Mouse (Mus musculus) testis, adult 2 months (tissue): ENCODE data around the gene Mast1.

Source experiments
- CTCF ChIP-seq: fragments of 200-500 bp; IDR thresholded peaks from 2 replicates; pipeline ENCODE4 v1.5.1; 2012; ENCODE audit warnings: low read depth, mild to moderate bottlenecking, inconsistent platforms, low read length, moderate library complexity; ENCODE audit not compliant: control insufficient read depth, insufficient read depth, insufficient replicate concordance
- POLR2A ChIP-seq: fragments of 200-500 bp; IDR thresholded peaks from 2 replicates; pipeline ENCODE4 v1.6.1; 2012; ENCODE audit warnings: low read depth, mild to moderate bottlenecking, inconsistent platforms, low read length, moderate library complexity; ENCODE audit not compliant: control insufficient read depth

DNA sequence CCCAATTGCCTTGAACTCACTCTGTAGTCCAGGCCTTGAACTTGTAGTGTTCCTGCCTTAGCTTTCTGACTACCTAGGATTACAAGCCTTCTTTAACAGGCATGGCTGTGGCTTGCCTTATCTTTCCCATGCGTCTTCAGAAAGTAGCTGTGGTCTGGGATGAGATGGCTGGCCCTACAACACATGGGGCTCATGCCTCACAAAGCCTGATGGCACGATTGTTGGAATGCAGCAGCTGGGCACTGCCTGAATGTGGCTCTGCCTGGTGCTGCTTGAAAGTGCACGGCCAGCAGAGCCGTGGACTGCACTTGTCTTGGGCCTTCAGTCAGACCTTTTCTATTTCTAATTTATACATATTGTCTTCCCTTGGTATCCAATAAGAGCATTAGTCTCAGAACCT is 52.4 kb downstream of the Mast1 start:
- TF ChIP-seq CTCF (no peak), POLR2A (no peak)
